Mouse (Mus musculus) lung, adult 2 months (tissue): ENCODE measurements around the gene Bmpr1a.

Experiments used
- CTCF ChIP-seq: fragments of 200-500 bp; IDR thresholded peaks from 2 replicates; pipeline ENCODE4 v1.5.1; 2011; ENCODE audit warnings: mild to moderate bottlenecking, low read length, control low read depth; ENCODE audit not compliant: insufficient read depth
- POLR2A ChIP-seq: fragments of 200-500 bp; IDR thresholded peaks from 2 replicates; pipeline ENCODE4 v1.6.1; 2011; ENCODE audit warnings: low read depth, mild to moderate bottlenecking, control low read depth, low read length, borderline replicate concordance; ENCODE audit errors: extremely low read depth

DNA sequence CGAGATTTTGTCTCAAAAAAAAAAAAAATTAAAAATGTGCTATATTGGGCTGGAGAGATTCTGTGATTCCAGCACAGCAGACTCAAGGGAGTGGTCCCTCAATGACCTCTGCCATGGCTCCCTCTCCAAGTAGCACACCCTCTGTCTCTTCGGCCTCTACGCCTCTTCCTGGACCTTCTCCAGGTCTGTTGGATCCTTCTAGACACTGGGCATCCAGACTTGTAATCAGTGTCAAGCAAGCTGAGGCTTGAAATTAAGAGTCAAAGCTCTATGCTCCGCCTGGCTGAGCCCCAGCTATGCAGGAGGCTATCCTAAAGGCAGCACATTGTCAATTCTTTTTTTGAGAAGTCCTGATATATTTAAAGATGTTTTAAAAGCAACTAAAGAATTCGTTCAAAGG lies 30.4 kb upstream of the Bmpr1a start:
- TF ChIP-seq POLR2A (no peak), CTCF (no peak)
